Mouse (Mus musculus) liver, postnatal 0 days (tissue): ENCODE measurements at regions not wholly inside any gene's neighbourhood (a gene's known extent, or its start where the extent isn't known, plus 50 kb on each side); places are given as distances from the start of the nearest gene placed in this dataset.

Experiments
- CTCF ChIP-seq: sonication (generic); IDR thresholded peaks from 2 replicates; pipeline ENCODE4 v1.5.1; 2016; ENCODE audit warnings: antibody characterized with exemption, low read depth
- EP300 ChIP-seq: IDR thresholded peaks from 2 replicates; pipeline ENCODE4 v1.6.1; 2016; ENCODE audit warnings: antibody characterized with exemption, low read depth, mild to moderate bottlenecking

GRCm38 (mm10) chr3:147183656-147184290 lies 331.6 kb downstream of the Ttll7 start:
- TF ChIP-seq CTCF (no peak), EP300 (no peak)
